Mouse (Mus musculus) layer of hippocampus, adult 18-20 months (tissue): ENCODE data around the gene Lrrc55. TPM values are rescaled to one million over a fixed set of nuclear protein-coding genes. Genes with fewer than 3 reads are reported as not detected.
A peak's percentile ranks its signal among the peaks of the same experiment; 100 is the strongest.

ENCODE experiments used
- DNase-seq, 2 experiments: peaks; one replicate each; pipeline ENCODE4 v3.0.0; 2022; ENCODE audit warnings: low spot score in 2 of 2
- total RNA-seq, 2 experiments: library from RNA; stranded (reverse); gene quantifications; 2 replicates each; pipeline ENCODE4 v1.2.3; 2021

The Lrrc55 gene
- total RNA-seq, 2 experiments from 2014 or later = 10.2 to 12.3 TPM

- no peak for DNase-seq
Measured at GRCm38 (mm10) chr2:85135099-85135498, 61.9 kb downstream of the Lrrc55 start.

GRCm38 (mm10) chr2:85132204-85132603, 64.8 kb downstream of the Lrrc55 start:
- no peak for DNase-seq

GRCm38 (mm10) chr2:85131724-85132123, 65.3 kb downstream of the Lrrc55 start:
- no peak for DNase-seq

GRCm38 (mm10) chr2:85131226-85131625, 65.8 kb downstream of the Lrrc55 start:
- DNase-seq = no peak

DNA sequence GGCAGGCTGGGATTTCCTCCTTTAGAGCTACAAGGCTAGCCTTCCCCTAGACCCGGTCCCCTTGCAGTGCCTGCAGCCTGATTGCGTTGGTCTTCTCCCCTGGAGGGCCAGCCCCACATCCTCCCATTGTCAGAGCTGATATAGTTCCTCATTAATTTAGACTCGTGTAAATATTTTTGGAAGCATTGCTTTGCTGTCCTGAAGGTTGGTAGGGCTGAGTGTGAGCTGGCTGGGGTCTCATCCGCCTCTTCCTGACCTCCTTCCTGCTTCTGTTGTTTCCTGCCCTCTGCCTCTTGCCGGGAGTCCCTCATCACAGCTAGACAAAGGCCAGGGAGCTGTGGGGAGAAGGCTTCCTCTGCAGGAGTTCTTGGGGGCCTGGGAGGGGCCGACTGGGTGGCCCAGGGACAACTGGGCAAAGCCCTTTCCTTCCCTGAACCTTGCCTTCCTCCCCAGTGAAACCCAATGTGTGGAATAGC, 67.5 kb downstream of the Lrrc55 start:
- no peak for DNase-seq

GRCm38 (mm10) chr2:85123869-85124535, 73.0 kb downstream of the Lrrc55 start:
- DNase-seq = peak; percentile 71 to 90

DNA sequence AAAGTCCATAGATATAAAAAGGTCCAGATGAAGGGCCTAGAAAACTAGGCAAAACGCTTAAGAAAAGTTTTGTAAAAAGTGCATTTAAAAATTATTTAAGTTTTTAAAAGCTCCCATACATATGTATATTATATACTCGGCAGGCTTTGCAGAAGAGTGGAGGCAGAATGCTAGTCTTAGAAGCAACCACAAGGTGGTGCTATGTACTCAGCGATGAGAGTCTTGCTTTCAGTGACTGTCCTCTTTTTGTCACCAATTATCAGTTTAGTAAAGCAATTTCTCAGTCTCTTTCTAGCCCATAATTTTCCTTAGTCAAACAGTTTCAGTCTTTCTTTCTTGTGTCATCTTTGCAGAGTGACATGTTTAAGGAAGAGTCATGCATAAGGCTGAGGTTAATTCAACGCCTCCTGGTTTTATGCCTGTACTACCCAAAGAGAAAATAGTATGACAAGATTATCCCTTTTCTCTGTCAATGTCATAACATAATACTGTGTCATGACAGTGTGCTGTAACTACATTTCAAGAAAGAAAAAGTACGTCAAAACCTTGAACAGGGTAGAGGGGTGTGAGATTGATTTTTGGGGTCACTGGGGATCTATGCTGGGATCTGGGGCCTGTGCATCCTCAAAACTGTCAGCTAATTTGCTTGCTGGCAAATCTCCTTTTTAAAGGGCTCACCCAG, 73.7 kb downstream of the Lrrc55 start:
- DNase-seq = peak; percentile 28 to 71

Other genes with a start within 250 kb of the Lrrc55 start
- gene Prg2, start 216.7 kb downstream of the Lrrc55 start, total RNA-seq = not detected
- gene Prg3, start 209.0 kb downstream of the Lrrc55 start, total RNA-seq = not detected
- 100 to 1,000 TPM; 114 to 115 TPM for gene Ssrp1, start 160.0 kb downstream of the Lrrc55 start, total RNA-seq
- gene P2rx3, start 159.7 kb downstream of the Lrrc55 start, total RNA-seq = 1 to 10 TPM; 1.6 to 2.1 TPM
- 100 to 1,000 TPM; 175 to 194 TPM for gene Tnks1bp1, start 149.2 kb downstream of the Lrrc55 start, total RNA-seq
- gene Aplnr, start 61.0 kb downstream of the Lrrc55 start, total RNA-seq = under 1 TPM; 0.23 to 0.30 TPM
- gene Olfr987, start 142.1 kb upstream of the Lrrc55 start, total RNA-seq = not detected
- not detected for gene Olfr988, start 166.0 kb upstream of the Lrrc55 start, total RNA-seq
- gene Olfr992, start 212.3 kb upstream of the Lrrc55 start, total RNA-seq = not detected
- gene Olfr993, start 217.7 kb upstream of the Lrrc55 start, total RNA-seq = not detected
- gene Olfr994, start 239.3 kb upstream of the Lrrc55 start, total RNA-seq = not detected
- not detected for gene Olfr995, start 246.4 kb upstream of the Lrrc55 start, total RNA-seq